Mouse (Mus musculus): ENCODE measurements around the gene Ctnna2. TPM values are rescaled to one million over a fixed set of nuclear protein-coding genes. Genes with fewer than 3 reads are reported as not detected.

Gene Ctnna2
- 0.94 and 1.2 TPM in 2 replicates for polyA plus RNA-seq (2015; fragmentation: Nextera tagmentation; extraction: Ambion mirVana)

GRCm38 (mm10) chr6:77979241-77979961 is at the start of gene Ctnna2:
Gene Ctnna2 (minus strand): TSS chr6:77979699.
- Histone ChIP-seq H3K9me3 (replicated peaks; ENCODE audit: control insufficient read depth, low read length) (no peaks in the 10 kb centered on the region), H3K36me3 (ENCODE audit: control insufficient read depth, insufficient read depth) (no peaks in the 10 kb centered on the region), H3K4me2 (ENCODE audit: low read depth, low read length) (peak within 1 kb of the TSS; percentile 85), H3K4me3 (ENCODE audit: low read length) (peak within 1 kb of the TSS; percentile 58), H3K27ac (ENCODE audit: low read length) (no peak within 1 kb of the TSS), H3K9ac (ENCODE audit: low read length) (no peak within 1 kb of the TSS; the same call in 1 of the 2 replicates), H3K4me1 (ENCODE audit: control insufficient read depth, insufficient read depth, low read length) (no peaks in the 10 kb centered on the region), H3K27me3 (ENCODE audit: control insufficient read depth, insufficient read depth, low read length) (peaks cover 6% of the 10 kb centered on the region)
- WGBS = under 1% methylated on average over 54 of the region's 58 CpGs
- peak; percentile 65 for ATAC-seq (replicated peaks; ENCODE audit: extremely low read depth, insufficient read depth, low FRiP score)

GRCm38 (mm10) chr6:77980137-77981052 is 896 bp upstream of the Ctnna2 start:
- 17% methylated on average over 15 of the region's 15 CpGs for WGBS

GRCm38 (mm10) chr6:77978476-77979240 is 841 bp downstream of the Ctnna2 start:
- Histone ChIP-seq H3K4me2 (ENCODE audit: low read depth, low read length) (peak overlapping the region; percentile 85), H3K4me1 (ENCODE audit: control insufficient read depth, insufficient read depth, low read length) (no peaks in the 10 kb centered on the region), H3K27me3 (ENCODE audit: control insufficient read depth, insufficient read depth, low read length) (peaks cover 6% of the 10 kb centered on the region), H3K36me3 (ENCODE audit: control insufficient read depth, insufficient read depth) (no peaks in the 10 kb centered on the region), H3K4me3 (ENCODE audit: low read length) (peak overlapping the region; percentile 58), H3K27ac (ENCODE audit: low read length) (no peak overlapping the region), H3K9me3 (replicated peaks; ENCODE audit: control insufficient read depth, low read length) (no peaks in the 10 kb centered on the region), H3K9ac (ENCODE audit: low read length) (no peak overlapping the region)
- no peak for ATAC-seq (replicated peaks; ENCODE audit: extremely low read depth, insufficient read depth, low FRiP score)
- 22% methylated on average over 10 of the region's 10 CpGs for WGBS

More at GRCm38 (mm10) chr6:77980137-77981052, 896 bp upstream of the Ctnna2 start:
- Histone ChIP-seq H3K27me3 (ENCODE audit: control insufficient read depth, insufficient read depth, low read length) (peaks cover 6% of the 10 kb centered on the region), H3K27ac (ENCODE audit: low read length) (no peak overlapping the region), H3K9ac (ENCODE audit: low read length) (no peak overlapping the region), H3K4me3 (ENCODE audit: low read length) (no peak overlapping the region), H3K9me3 (replicated peaks; ENCODE audit: control insufficient read depth, low read length) (no peaks in the 10 kb centered on the region), H3K36me3 (ENCODE audit: control insufficient read depth, insufficient read depth) (no peaks in the 10 kb centered on the region), H3K4me2 (ENCODE audit: low read depth, low read length) (peak overlapping the region; percentile 85), H3K4me1 (ENCODE audit: control insufficient read depth, insufficient read depth, low read length) (no peaks in the 10 kb centered on the region)
- no peak for ATAC-seq (replicated peaks; ENCODE audit: extremely low read depth, insufficient read depth, low FRiP score)

- ATAC-seq (replicated peaks; ENCODE audit: extremely low read depth, insufficient read depth, low FRiP score) = no peak
- H3K4me3 ChIP-seq (ENCODE audit: low read length) = no peak overlapping the region
- H3K4me2 ChIP-seq (ENCODE audit: low read depth, low read length) = no peak overlapping the region
- H3K9me3 ChIP-seq (replicated peaks; ENCODE audit: control insufficient read depth, low read length) = no peaks in the 10 kb centered on the region
- H3K36me3 ChIP-seq (ENCODE audit: control insufficient read depth, insufficient read depth) = no peaks in the 10 kb centered on the region
- H3K27ac ChIP-seq (ENCODE audit: low read length) = no peak overlapping the region
- no peak overlapping the region for H3K9ac ChIP-seq (ENCODE audit: low read length)
- WGBS = 56% methylated on average over 10 of the region's 10 CpGs
- no peaks in the 10 kb centered on the region for H3K27me3 ChIP-seq (ENCODE audit: control insufficient read depth, insufficient read depth, low read length)
- no peaks in the 10 kb centered on the region for H3K4me1 ChIP-seq (ENCODE audit: control insufficient read depth, insufficient read depth, low read length)
Measured at GRCm38 (mm10) chr6:77970545-77971242, 8.8 kb downstream of the Ctnna2 start.

- no peaks in the 10 kb centered on the region for H3K9me3 ChIP-seq (replicated peaks; ENCODE audit: control insufficient read depth, low read length)
- H3K9ac ChIP-seq (ENCODE audit: low read length) = no peak overlapping the region
- ATAC-seq (replicated peaks; ENCODE audit: extremely low read depth, insufficient read depth, low FRiP score) = no peak
- no peak overlapping the region for H3K27ac ChIP-seq (ENCODE audit: low read length)
- no peak overlapping the region for H3K4me2 ChIP-seq (ENCODE audit: low read depth, low read length)
- 34% methylated on average over 4 of the region's 4 CpGs for WGBS
- no peaks in the 10 kb centered on the region for H3K36me3 ChIP-seq (ENCODE audit: control insufficient read depth, insufficient read depth)
- H3K27me3 ChIP-seq (ENCODE audit: control insufficient read depth, insufficient read depth, low read length) = no peaks in the 10 kb centered on the region
- no peak overlapping the region for H3K4me3 ChIP-seq (ENCODE audit: low read length)
- H3K4me1 ChIP-seq (ENCODE audit: control insufficient read depth, insufficient read depth, low read length) = no peaks in the 10 kb centered on the region
Measured at GRCm38 (mm10) chr6:77969774-77970173, 9.7 kb downstream of the Ctnna2 start.

GRCm38 (mm10) chr6:77962011-77962410 is 17.5 kb downstream of the Ctnna2 start:
- no peak overlapping the region for H3K4me3 ChIP-seq (ENCODE audit: low read length)
- no peaks in the 10 kb centered on the region for H3K9me3 ChIP-seq (replicated peaks; ENCODE audit: control insufficient read depth, low read length)
- no peak for ATAC-seq (replicated peaks; ENCODE audit: extremely low read depth, insufficient read depth, low FRiP score)
- no peaks in the 10 kb centered on the region for H3K4me1 ChIP-seq (ENCODE audit: control insufficient read depth, insufficient read depth, low read length)
- WGBS = 62% methylated on average over 1 of the region's 1 CpGs
- no peaks in the 10 kb centered on the region for H3K27me3 ChIP-seq (ENCODE audit: control insufficient read depth, insufficient read depth, low read length)
- H3K36me3 ChIP-seq (ENCODE audit: control insufficient read depth, insufficient read depth) = no peaks in the 10 kb centered on the region
- H3K27ac ChIP-seq (ENCODE audit: low read length) = no peak overlapping the region
- H3K9ac ChIP-seq (ENCODE audit: low read length) = no peak overlapping the region
- H3K4me2 ChIP-seq (ENCODE audit: low read depth, low read length) = no peak overlapping the region

- no peaks in the 10 kb centered on the region for H3K27me3 ChIP-seq (ENCODE audit: control insufficient read depth, insufficient read depth, low read length)
- no peak overlapping the region for H3K27ac ChIP-seq (ENCODE audit: low read length)
- WGBS = 77% methylated on average over 4 of the region's 4 CpGs
- no peak overlapping the region for H3K4me3 ChIP-seq (ENCODE audit: low read length)
- H3K36me3 ChIP-seq (ENCODE audit: control insufficient read depth, insufficient read depth) = no peaks in the 10 kb centered on the region
- H3K4me2 ChIP-seq (ENCODE audit: low read depth, low read length) = no peak overlapping the region
- ATAC-seq (replicated peaks; ENCODE audit: extremely low read depth, insufficient read depth, low FRiP score) = no peak
- no peak overlapping the region for H3K9ac ChIP-seq (ENCODE audit: low read length)
- no peaks in the 10 kb centered on the region for H3K4me1 ChIP-seq (ENCODE audit: control insufficient read depth, insufficient read depth, low read length)
- H3K9me3 ChIP-seq (replicated peaks; ENCODE audit: control insufficient read depth, low read length) = no peaks in the 10 kb centered on the region
Measured at GRCm38 (mm10) chr6:77951276-77951675, 28.2 kb downstream of the Ctnna2 start.

GRCm38 (mm10) chr6:77950690-77951089 is 28.8 kb downstream of the Ctnna2 start:
- no peaks in the 10 kb centered on the region for H3K36me3 ChIP-seq (ENCODE audit: control insufficient read depth, insufficient read depth)
- no peaks in the 10 kb centered on the region for H3K27me3 ChIP-seq (ENCODE audit: control insufficient read depth, insufficient read depth, low read length)
- ATAC-seq (replicated peaks; ENCODE audit: extremely low read depth, insufficient read depth, low FRiP score) = no peak

More at GRCm38 (mm10) chr6:77950690-77951089, 28.8 kb downstream of the Ctnna2 start:
- Histone ChIP-seq H3K4me3 (ENCODE audit: low read length) (no peak overlapping the region), H3K4me1 (ENCODE audit: control insufficient read depth, insufficient read depth, low read length) (no peaks in the 10 kb centered on the region), H3K9me3 (replicated peaks; ENCODE audit: control insufficient read depth, low read length) (no peaks in the 10 kb centered on the region), H3K9ac (ENCODE audit: low read length) (no peak overlapping the region), H3K4me2 (ENCODE audit: low read depth, low read length) (no peak overlapping the region), H3K27ac (ENCODE audit: low read length) (no peak overlapping the region)
- 63% methylated on average over 2 of the region's 2 CpGs for WGBS

Data from heart, embryonic 16.5 days (tissue).